Mouse (Mus musculus): ENCODE data around the gene Hectd4. TPM values are rescaled to one million over a fixed set of nuclear protein-coding genes. Genes with fewer than 3 reads are reported as not detected.
"Not testable (repeated sequence)": the region's sequence is repeated elsewhere in the genome, so short reads cannot be mapped to it uniquely, and the experiment has no call there.

Hectd4 gene
- polyA plus RNA-seq, 1 experiment, result 8.6 TPM

DNA sequence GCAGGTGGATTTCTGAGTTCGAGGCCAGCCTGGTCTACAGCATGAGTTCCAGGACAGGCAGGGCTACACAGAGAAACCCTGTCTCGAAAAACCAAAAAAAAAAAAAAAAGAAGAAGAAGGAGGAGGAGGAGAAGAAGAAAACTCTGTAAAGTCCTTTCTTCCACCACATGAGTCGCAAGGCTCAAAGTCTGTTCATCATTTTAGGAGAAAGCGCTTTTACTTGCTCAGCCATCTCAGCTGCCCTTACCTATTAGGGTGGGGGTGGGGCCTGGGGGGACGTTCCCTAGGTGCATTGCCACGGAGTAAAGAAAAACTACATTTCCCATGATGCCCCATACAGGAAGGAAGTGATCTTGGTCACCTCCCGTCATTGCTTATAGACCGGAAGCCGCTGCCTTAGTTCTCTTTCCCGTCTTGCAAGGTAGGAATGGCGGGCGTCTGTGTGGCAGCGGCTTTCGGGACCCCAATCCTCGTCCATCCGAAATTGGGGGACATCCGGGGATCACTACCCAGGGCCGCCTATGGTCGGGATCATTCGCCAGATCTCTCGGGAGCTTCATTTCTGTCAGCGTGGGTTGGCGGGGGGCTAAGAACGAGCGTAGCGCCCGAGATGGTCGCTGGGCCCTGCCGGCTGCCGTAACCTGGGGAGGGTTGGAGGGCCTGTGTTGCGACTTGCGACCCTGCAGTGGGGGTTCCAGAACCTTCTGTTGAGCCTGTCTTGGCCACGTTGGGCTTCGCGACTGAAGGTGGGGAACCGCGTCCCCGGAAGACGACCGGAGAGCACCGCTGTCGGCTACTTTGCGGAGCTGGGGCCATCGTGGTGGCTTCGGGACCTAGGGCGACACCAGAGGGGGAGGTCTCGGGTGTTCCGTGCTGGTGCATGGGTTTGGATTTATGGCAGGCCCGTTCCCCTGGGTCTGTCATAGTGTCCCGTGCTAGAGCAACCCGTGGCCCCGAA is 15.6 kb upstream of the Hectd4 start, which contains the start of gene Rpl6:
Gene Rpl6, plus strand, starts transcription at position 350 of the 958 bp plus-strand sequence.
- peaks cover 77% of the 10 kb centered on the region for H3K4me1 ChIP-seq
- TF ChIP-seq FLI1 (IDR thresholded peaks at IDR 0.05; ENCODE audit: low read length) (peak; percentile 90), GATA1 (IDR thresholded peaks at IDR 0.05; ENCODE audit: borderline replicate concordance, low read length) (no peak)
- no peaks in the 10 kb centered on the region for H3K9me3 ChIP-seq
- H3K27me3 ChIP-seq (replicated peaks), result no peaks in the 10 kb centered on the region
- peak within 1 kb of the TSS; percentile 97 for H3K4me3 ChIP-seq (replicated peaks)
- H3K36me3 ChIP-seq (replicated peaks; ENCODE audit: low read length), result peaks cover 40% of the 10 kb centered on the region

DNA sequence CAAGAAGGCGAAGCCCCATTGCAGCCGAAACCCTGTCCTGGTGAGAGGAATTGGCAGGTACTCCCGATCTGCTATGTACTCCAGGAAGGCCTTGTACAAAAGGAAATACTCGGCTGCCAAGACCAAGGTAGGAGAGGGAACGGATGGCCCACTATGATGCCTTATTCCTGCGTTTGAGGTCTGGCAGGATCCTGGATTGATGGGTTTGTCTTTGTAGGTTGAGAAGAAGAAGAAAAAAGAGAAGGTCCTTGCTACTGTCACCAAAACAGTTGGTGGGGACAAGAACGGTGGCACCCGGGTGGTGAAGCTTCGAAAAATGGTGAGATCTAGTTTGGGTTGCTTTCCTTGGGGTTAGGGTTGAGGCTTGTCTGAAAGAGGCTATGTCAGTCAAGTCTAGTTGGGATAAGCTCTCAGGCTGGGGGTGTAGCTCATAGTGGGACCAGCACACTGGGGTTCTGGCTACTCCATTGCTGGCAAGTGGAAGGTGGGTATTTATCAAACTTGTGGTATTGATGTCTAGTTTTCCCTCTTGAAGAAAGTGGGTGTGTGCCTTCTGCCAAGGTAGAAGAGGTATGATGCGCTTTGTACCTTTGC is 14.4 kb upstream of the Hectd4 start:
- not testable (repeated sequence) for H3K27me3 ChIP-seq (replicated peaks); H3K9me3 ChIP-seq
- Histone ChIP-seq H3K4me1 (peaks cover 77% of the 10 kb centered on the region), H3K36me3 (replicated peaks; ENCODE audit: low read length) (peaks cover 52% of the 10 kb centered on the region), H3K4me3 (replicated peaks) (peak overlapping the region; percentile 92)

DNA sequence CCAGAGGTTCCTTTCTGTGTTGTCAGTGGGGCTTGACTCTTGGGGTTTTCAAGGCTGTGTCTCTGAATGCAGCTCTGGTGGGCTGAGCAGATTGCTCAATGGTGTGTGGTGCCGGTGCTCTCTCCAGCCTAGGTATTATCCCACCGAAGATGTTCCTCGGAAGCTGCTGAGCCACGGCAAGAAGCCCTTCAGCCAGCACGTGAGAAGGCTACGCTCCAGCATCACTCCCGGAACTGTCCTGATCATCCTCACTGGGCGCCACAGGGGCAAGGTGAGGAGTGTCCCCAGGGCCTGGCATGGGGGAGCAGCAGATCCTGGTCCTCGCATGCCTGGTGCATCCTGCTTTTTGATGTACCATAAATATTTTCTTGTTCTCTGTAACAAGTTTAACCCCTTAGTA is 13.5 kb upstream of the Hectd4 start:
- Histone ChIP-seq H3K4me3 (replicated peaks) (peak overlapping the region; percentile 92), H3K36me3 (replicated peaks; ENCODE audit: low read length) (peaks cover 61% of the 10 kb centered on the region), H3K4me1 (peaks cover 75% of the 10 kb centered on the region)

DNA sequence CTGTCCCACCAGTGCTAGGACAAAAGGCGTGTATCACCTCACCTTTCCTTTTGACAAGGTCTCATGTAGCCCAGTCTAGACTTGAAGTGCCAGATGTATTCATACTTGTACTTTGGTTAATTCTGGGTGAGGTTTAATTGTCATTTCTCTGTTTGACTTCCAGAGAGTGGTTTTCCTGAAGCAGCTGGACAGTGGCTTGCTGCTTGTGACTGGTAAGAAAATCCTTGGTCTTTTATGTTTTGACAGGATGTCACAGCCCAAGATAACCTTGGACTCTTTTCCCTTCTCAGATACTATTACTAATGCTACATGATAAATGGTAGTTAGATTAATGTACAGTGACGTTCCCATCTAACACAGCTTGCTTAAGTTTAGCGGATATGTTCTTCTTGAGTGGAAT is 13.0 kb upstream of the Hectd4 start:
- peaks cover 66% of the 10 kb centered on the region for H3K36me3 ChIP-seq (replicated peaks; ENCODE audit: low read length)
- H3K4me1 ChIP-seq, result peaks cover 72% of the 10 kb centered on the region

More for the DNA sequence above, 13.5 kb upstream of the Hectd4 start:
- Histone ChIP-seq H3K9me3 (no peaks in the 10 kb centered on the region), H3K27me3 (replicated peaks) (no peaks in the 10 kb centered on the region)
- TF ChIP-seq FLI1 (IDR thresholded peaks at IDR 0.05; ENCODE audit: low read length), result no peak
- no peak for TF ChIP-seq GATA1 (IDR thresholded peaks at IDR 0.05; ENCODE audit: borderline replicate concordance, low read length)

DNA sequence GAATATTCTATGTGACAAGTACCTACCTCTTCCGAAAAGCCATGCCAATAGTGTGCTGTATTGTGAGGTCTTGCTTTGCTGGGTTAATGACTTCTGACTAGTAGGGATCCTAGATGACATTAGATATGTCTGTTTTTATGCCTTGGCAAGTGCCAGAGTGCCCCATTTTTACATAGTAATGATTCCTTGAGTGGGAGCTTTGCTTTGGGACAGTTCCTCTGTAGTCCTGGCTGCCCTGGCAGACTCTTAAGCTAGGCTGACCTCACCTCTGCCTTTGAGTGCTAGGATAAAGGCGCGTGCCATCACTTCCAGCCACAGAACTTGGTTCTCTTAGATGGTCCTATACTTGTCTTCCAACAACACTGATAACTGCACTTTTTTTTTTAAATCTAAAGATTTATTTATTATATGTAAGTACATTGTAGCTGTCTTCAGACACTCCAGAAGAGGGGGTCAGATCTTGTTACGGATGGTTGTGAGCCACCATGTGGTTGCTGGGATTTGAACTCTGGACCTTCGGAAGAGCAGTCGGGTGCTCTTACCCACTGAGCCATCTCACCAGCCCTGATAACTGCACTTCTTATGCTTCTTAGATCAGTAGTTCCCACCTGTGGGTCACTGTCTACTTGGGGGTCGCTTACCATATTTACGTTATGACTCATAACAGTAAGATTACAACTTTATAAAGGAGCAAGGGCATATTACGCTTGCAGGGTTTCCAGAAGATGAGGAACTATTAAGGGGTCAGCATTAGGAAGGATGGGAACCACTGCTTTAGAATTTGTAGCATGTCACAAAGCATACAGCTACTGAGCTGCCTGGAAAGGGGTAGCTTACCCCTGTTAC is 10.0 kb upstream of the Hectd4 start:
- peaks cover 54% of the 10 kb centered on the region for H3K4me1 ChIP-seq
- H3K36me3 ChIP-seq (replicated peaks; ENCODE audit: low read length), result peaks cover 82% of the 10 kb centered on the region
- no peaks in the 10 kb centered on the region for H3K27me3 ChIP-seq (replicated peaks)

More for the DNA sequence above, 13.0 kb upstream of the Hectd4 start:
- Histone ChIP-seq H3K9me3 (no peaks in the 10 kb centered on the region), H3K27me3 (replicated peaks) (no peaks in the 10 kb centered on the region), H3K4me3 (replicated peaks) (peak overlapping the region; percentile 92)
- no peak for TF ChIP-seq FLI1 (IDR thresholded peaks at IDR 0.05; ENCODE audit: low read length)
- TF ChIP-seq GATA1 (IDR thresholded peaks at IDR 0.05; ENCODE audit: borderline replicate concordance, low read length), result no peak

DNA sequence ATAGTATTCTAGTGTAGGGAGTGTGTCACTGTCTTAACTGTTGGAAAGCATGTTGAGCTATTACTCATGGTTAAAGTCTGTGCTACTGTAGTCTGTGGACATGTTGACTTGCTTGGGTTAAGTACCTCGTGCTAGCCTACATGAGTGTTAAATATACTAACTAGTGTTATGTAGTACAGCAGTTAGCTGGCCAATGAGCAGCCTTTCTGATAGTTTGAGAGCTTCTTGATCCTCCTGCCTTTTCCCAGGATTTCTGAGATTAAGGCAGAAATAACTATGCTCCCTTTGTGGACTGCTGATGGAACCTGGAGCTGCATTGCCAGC is 9.5 kb upstream of the Hectd4 start:
- Histone ChIP-seq H3K4me1 (peaks cover 52% of the 10 kb centered on the region), H3K27me3 (replicated peaks) (no peaks in the 10 kb centered on the region), H3K36me3 (replicated peaks; ENCODE audit: low read length) (peaks cover 80% of the 10 kb centered on the region), H3K4me3 (replicated peaks) (no peak overlapping the region), H3K9me3 (no peaks in the 10 kb centered on the region)
- TF ChIP-seq FLI1 (IDR thresholded peaks at IDR 0.05; ENCODE audit: low read length) (no peak), GATA1 (IDR thresholded peaks at IDR 0.05; ENCODE audit: borderline replicate concordance, low read length) (no peak)

More for the DNA sequence above, 10.0 kb upstream of the Hectd4 start:
- Histone ChIP-seq H3K9me3 (no peaks in the 10 kb centered on the region), H3K4me3 (replicated peaks) (no peak overlapping the region)
- TF ChIP-seq GATA1 (IDR thresholded peaks at IDR 0.05; ENCODE audit: borderline replicate concordance, low read length) (no peak), FLI1 (IDR thresholded peaks at IDR 0.05; ENCODE audit: low read length) (no peak)

DNA sequence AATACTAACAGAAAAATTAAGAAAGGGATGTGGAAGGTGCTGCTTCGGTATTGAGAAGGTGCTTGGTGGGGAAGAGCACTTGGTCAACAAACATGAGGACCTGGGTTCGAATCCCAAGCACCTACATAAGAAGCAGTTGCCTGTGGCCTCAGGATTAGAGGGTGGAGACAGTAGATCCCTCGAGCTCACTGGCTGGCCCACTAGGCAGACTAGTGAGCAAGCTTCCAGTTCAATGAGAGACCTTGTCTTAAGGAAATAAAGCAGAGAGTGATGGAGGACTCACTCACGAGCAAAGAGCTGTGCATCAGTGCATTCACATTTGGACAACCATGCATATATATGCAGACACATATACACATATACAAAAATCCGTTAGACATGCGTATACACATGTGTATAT is 7.9 kb upstream of the Hectd4 start:
- H3K27me3 ChIP-seq (replicated peaks), result no peaks in the 10 kb centered on the region
- no peaks in the 10 kb centered on the region for H3K9me3 ChIP-seq
- TF ChIP-seq FLI1 (IDR thresholded peaks at IDR 0.05; ENCODE audit: low read length) (no peak), GATA1 (IDR thresholded peaks at IDR 0.05; ENCODE audit: borderline replicate concordance, low read length) (no peak)
- H3K36me3 ChIP-seq (replicated peaks; ENCODE audit: low read length), result peaks cover 65% of the 10 kb centered on the region
- H3K4me3 ChIP-seq (replicated peaks), result no peak overlapping the region
- H3K4me1 ChIP-seq, result peaks cover 45% of the 10 kb centered on the region

DNA sequence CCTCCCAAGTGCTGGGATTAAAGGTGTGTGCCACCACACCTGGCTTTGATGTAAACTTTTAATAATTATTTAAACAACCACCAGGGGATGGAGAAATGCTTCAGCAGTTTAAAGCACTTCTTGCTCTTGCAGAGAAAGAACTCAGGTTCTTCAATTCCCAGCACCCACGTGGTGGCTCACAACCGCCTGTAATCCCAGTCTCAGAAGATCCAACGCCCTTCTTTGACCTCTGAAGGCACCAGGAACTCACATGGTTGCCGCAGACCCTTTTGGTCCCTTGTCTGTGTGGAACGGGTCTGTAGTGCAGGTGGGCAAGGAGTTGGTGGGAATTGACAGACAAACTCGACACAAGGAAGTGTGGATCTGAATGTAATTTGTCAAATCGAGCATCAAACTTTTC is 5.3 kb upstream of the Hectd4 start:
- Histone ChIP-seq H3K36me3 (replicated peaks; ENCODE audit: low read length) (peaks cover 41% of the 10 kb centered on the region), H3K4me3 (replicated peaks) (no peak overlapping the region), H3K4me1 (peaks cover 32% of the 10 kb centered on the region), H3K9me3 (no peaks in the 10 kb centered on the region), H3K27me3 (replicated peaks) (no peaks in the 10 kb centered on the region)
- TF ChIP-seq FLI1 (IDR thresholded peaks at IDR 0.05; ENCODE audit: low read length), result no peak
- no peak for TF ChIP-seq GATA1 (IDR thresholded peaks at IDR 0.05; ENCODE audit: borderline replicate concordance, low read length)

DNA sequence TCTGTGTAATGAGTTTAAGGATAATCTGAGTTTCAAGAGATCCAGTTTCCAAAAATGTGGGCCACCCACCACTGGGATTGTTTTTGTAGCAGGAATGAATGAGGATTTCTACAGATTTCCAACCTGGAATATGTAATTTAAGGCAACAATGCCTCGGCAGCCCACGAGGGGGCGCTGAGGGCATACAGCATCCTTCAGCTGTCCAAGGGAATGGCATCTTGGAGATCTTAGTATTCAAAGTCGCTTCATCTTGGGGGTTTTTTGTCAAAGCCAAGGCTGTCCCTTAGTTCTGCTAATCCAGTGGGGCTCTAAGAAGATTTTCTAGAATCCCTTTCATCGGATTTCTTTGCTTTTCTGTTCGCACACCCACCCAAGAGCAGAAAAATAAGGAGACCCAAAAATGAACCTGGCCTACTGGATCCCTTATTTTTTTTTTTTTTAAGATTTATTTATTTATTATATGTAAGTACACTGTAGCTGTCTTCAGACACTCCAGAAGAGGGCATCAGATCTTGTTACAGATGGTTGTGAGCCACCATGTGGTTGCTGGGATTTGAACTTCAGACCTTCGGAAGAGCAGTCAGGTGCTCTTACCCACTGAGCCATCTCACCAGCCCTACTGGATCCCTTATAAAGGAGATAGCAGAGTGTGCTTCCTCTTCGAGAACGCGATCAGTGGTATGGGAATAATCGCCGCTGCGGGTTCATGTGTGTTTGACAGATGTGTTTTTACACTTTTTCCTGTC is 4.5 kb upstream of the Hectd4 start:
- Histone ChIP-seq H3K36me3 (replicated peaks; ENCODE audit: low read length) (peaks cover 33% of the 10 kb centered on the region), H3K9me3 (no peaks in the 10 kb centered on the region), H3K27me3 (replicated peaks) (no peaks in the 10 kb centered on the region), H3K4me1 (peaks cover 28% of the 10 kb centered on the region), H3K4me3 (replicated peaks) (peak overlapping the region; percentile 56)
- TF ChIP-seq FLI1 (IDR thresholded peaks at IDR 0.05; ENCODE audit: low read length) (no peak), GATA1 (IDR thresholded peaks at IDR 0.05; ENCODE audit: borderline replicate concordance, low read length) (no peak)

Measured in megakaryocyte, embryonic 14.5 days (primary cell).